Comparison of ENCODE assay signal across 21 mouse cellular contexts in the genomic region with DNA sequence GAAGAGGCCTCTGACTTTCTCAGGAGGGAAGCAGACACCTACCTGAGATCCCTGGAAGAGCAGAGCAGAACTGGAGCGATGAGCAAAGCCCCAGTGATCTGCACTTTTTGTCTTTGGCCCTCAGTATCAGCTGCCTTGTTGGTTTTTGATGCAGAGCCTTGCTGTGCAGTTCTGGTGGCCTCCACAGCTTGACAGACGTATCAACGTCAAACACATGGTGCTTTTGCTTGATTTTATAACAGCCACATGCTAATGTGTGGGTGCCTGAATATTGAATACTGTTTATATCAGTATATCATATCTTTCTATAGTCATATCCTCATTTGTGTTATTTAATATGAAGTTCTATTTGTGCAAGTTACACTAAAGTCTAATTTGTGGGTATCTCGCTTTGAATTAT. TPM values are rescaled to one million over a fixed set of nuclear protein-coding genes. Genes with fewer than 3 reads are reported as not detected.
DNase-seq lines count a peak whose midpoint lies in the region; ATAC-seq lines count a peak whose summit lies in the region.
"Had no signal": no experiment of that assay in that cellular context is flagged by ENCODE, and none has a peak within 500 bp of the region (broad histone marks: within the 10 kb centered on the region; RNA-seq: fewer than 3 reads in every experiment).

No protein-coding gene starts in this region.

- peaks cover 16% of the 10 kb centered on the region; the same call in 1 of the 2 replicates for H3K36me3 ChIP-seq in liver, embryonic 11.5 days (ENCODE audit: control insufficient read depth, insufficient read depth, low read length)
- H3K36me3 ChIP-seq in midbrain, embryonic 11.5 days (ENCODE audit: control insufficient read depth, insufficient read depth, low read length) = peaks cover 5% of the 10 kb centered on the region
- peaks cover 25% of the 10 kb centered on the region for H3K36me3 ChIP-seq in midbrain, embryonic 14.5 days (ENCODE audit: control insufficient read depth, insufficient read depth, low read length)

- DNase-seq in liver, embryonic 11.5 days (ENCODE audit: low spot score) = no peak
- DNase-seq in liver = no peak
- DNase-seq in midbrain, embryonic 11.5 days (ENCODE audit: low spot score, missing footprints) = peak; percentile 26
- no peak for DNase-seq in midbrain, embryonic 14.5 days
- no peak for DNase-seq in B cell, adult 2 months
- no peak for DNase-seq in kidney, postnatal 36 days
- DNase-seq: adrenal gland, postnatal 10 days; adrenal gland, postnatal 36 days; cerebellum, adult 18-20 months; cerebellum, adult 9-10 months; cerebellum, postnatal 14 days; gastrocnemius, postnatal 14 days had no signal

- H3K4me2 ChIP-seq in liver, embryonic 11.5 days = no peak overlapping the region
- H3K4me2 ChIP-seq in midbrain, embryonic 11.5 days = no peak overlapping the region
- no peak overlapping the region for H3K4me2 ChIP-seq in midbrain, embryonic 14.5 days (ENCODE audit: low read length)
- H3K4me2 ChIP-seq: embryonic facial prominence, embryonic 12.5 days; embryonic facial prominence, embryonic 15.5 days; forebrain, embryonic 15.5 days; heart, embryonic 11.5 days; hindbrain, embryonic 12.5 days; hindbrain, embryonic 15.5 days had no signal

- no peak overlapping the region for H3K27ac ChIP-seq in liver, embryonic 11.5 days (ENCODE audit: low read depth, low read length)
- H3K27ac ChIP-seq in midbrain, embryonic 11.5 days (ENCODE audit: low read depth, low read length) = no peak overlapping the region
- no peak overlapping the region for H3K27ac ChIP-seq in midbrain, embryonic 14.5 days (replicated peaks; ENCODE audit: low read depth, low read length)
- H3K27ac ChIP-seq: embryonic facial prominence, embryonic 12.5 days; embryonic facial prominence, embryonic 15.5 days; forebrain, embryonic 15.5 days; hindbrain, embryonic 12.5 days; hindbrain, embryonic 15.5 days had no signal

- H3K9me3 ChIP-seq in liver, embryonic 11.5 days (ENCODE audit: control insufficient read depth, low read length) = no peaks in the 10 kb centered on the region
- H3K9me3 ChIP-seq in midbrain, embryonic 11.5 days (ENCODE audit: control insufficient read depth, low read length) = no peaks in the 10 kb centered on the region
- no peaks in the 10 kb centered on the region for H3K9me3 ChIP-seq in midbrain, embryonic 14.5 days (ENCODE audit: control insufficient read depth, low read length)
- H3K9me3 ChIP-seq: embryonic facial prominence, embryonic 12.5 days; embryonic facial prominence, embryonic 15.5 days; forebrain, embryonic 15.5 days; hindbrain, embryonic 12.5 days; hindbrain, embryonic 15.5 days had no signal

- ATAC-seq in liver, embryonic 11.5 days (replicated peaks; ENCODE audit: low FRiP score) = 0 out of 2 replicates have a peak, but pooled peaks have one; percentile 29
- ATAC-seq in midbrain, embryonic 11.5 days (ENCODE audit: low FRiP score) = no peak
- ATAC-seq in midbrain, embryonic 14.5 days (ENCODE audit: low FRiP score, low TSS enrichment) = no peak
- peak; percentile 40; the same call in 1 of the 2 replicates for ATAC-seq in megakaryocyte-erythroid progenitor cell, adult 5-6 weeks (replicated peaks; ENCODE audit: low FRiP score, low TSS enrichment, poor library complexity, severe bottlenecking)
- ATAC-seq: CD4-positive, CD25-positive, alpha-beta regulatory T cell, adult 4 months; forebrain, embryonic 15.5 days; Patski had no signal

- WGBS in liver, embryonic 11.5 days = 77% methylated on average over 4 of the region's 4 CpGs
- WGBS in midbrain, embryonic 11.5 days = 91% methylated on average over 4 of the region's 4 CpGs
- WGBS in midbrain, embryonic 14.5 days = 84% methylated on average over 4 of the region's 4 CpGs

- no peaks in the 10 kb centered on the region for H3K27me3 ChIP-seq in liver, embryonic 11.5 days (replicated peaks; ENCODE audit: control insufficient read depth, insufficient read depth, low read length)
- H3K27me3 ChIP-seq in midbrain, embryonic 11.5 days (ENCODE audit: control insufficient read depth, insufficient read depth, low read length) = no peaks in the 10 kb centered on the region
- no peaks in the 10 kb centered on the region for H3K27me3 ChIP-seq in midbrain, embryonic 14.5 days (ENCODE audit: control insufficient read depth, insufficient read depth, low read length)
- H3K27me3 ChIP-seq: embryonic facial prominence, embryonic 12.5 days; embryonic facial prominence, embryonic 15.5 days; forebrain, embryonic 15.5 days; hindbrain, embryonic 12.5 days; hindbrain, embryonic 15.5 days; Patski had no signal

- H3K9ac ChIP-seq in liver, embryonic 11.5 days (ENCODE audit: low read depth, low read length) = no peak overlapping the region
- H3K9ac ChIP-seq in midbrain, embryonic 11.5 days (ENCODE audit: low read length) = no peak overlapping the region
- H3K9ac ChIP-seq in midbrain, embryonic 14.5 days (replicated peaks; ENCODE audit: low read length) = no peak overlapping the region
- H3K9ac ChIP-seq: embryonic facial prominence, embryonic 12.5 days; embryonic facial prominence, embryonic 15.5 days; forebrain, embryonic 15.5 days; hindbrain, embryonic 12.5 days; hindbrain, embryonic 15.5 days had no signal

- no peak overlapping the region for H3K4me3 ChIP-seq in liver, embryonic 11.5 days (ENCODE audit: low read depth, low read length)
- H3K4me3 ChIP-seq in midbrain, embryonic 11.5 days (ENCODE audit: low read depth, low read length) = no peak overlapping the region
- no peak overlapping the region for H3K4me3 ChIP-seq in midbrain, embryonic 14.5 days (replicated peaks; ENCODE audit: low read depth, low read length)
- H3K4me3 ChIP-seq: embryonic facial prominence, embryonic 12.5 days; embryonic facial prominence, embryonic 15.5 days; forebrain, embryonic 15.5 days; hindbrain, embryonic 12.5 days; hindbrain, embryonic 15.5 days had no signal

- no peaks in the 10 kb centered on the region; the same call in 1 of the 2 replicates for H3K4me1 ChIP-seq in liver, embryonic 11.5 days (replicated peaks; ENCODE audit: control insufficient read depth, insufficient read depth, low read length)
- no peaks in the 10 kb centered on the region for H3K4me1 ChIP-seq in midbrain, embryonic 11.5 days (ENCODE audit: control insufficient read depth, insufficient read depth, low read length)
- no peaks in the 10 kb centered on the region for H3K4me1 ChIP-seq in midbrain, embryonic 14.5 days (ENCODE audit: control insufficient read depth, insufficient read depth, low read length)
- H3K4me1 ChIP-seq: embryonic facial prominence, embryonic 12.5 days; embryonic facial prominence, embryonic 15.5 days; forebrain, embryonic 15.5 days; hindbrain, embryonic 12.5 days; hindbrain, embryonic 15.5 days had no signal

RNA-seq across cellular contexts. Expression of a gene that starts 19.4 kb away (rescaled TPM):
- polyA plus RNA-seq in liver, embryonic 11.5 days (2014; fragmentation: Nextera tagmentation; extraction: Ambion mirVana) = 54.8 and 60.1 TPM in 2 replicates
- 24.3 and 25.3 TPM in 2 replicates for polyA plus RNA-seq in midbrain, embryonic 11.5 days (2014; fragmentation: Nextera tagmentation; extraction: Ambion mirVana)
- polyA plus RNA-seq in midbrain, embryonic 14.5 days (2014; fragmentation: Nextera tagmentation; extraction: Ambion mirVana) = 24.1 and 25.7 TPM in 2 replicates
- total RNA-seq in megakaryocyte-erythroid progenitor cell, adult 5-6 weeks (2014; fragmentation: Nextera tagmentation) = 57.4 and 67.7 TPM in 2 replicates
- 37.9 and 46.0 TPM in 2 replicates for total RNA-seq in megakaryocyte-erythroid progenitor cell, adult 5-6 weeks (2017)

RNA-seq across cellular contexts. Expression of a gene that starts 19.5 kb away (rescaled TPM):
- polyA plus RNA-seq in liver, embryonic 11.5 days (2014; fragmentation: Nextera tagmentation; extraction: Ambion mirVana) = 50.4 and 52.2 TPM in 2 replicates
- polyA plus RNA-seq in midbrain, embryonic 11.5 days (2014; fragmentation: Nextera tagmentation; extraction: Ambion mirVana) = 79.2 and 83.7 TPM in 2 replicates
- 45.7 and 63.2 TPM in 2 replicates for polyA plus RNA-seq in midbrain, embryonic 14.5 days (2014; fragmentation: Nextera tagmentation; extraction: Ambion mirVana)
- total RNA-seq in megakaryocyte-erythroid progenitor cell, adult 5-6 weeks (2014; fragmentation: Nextera tagmentation) = 60.3 and 69.9 TPM in 2 replicates
- total RNA-seq in megakaryocyte-erythroid progenitor cell, adult 5-6 weeks (2017) = 24.3 and 32.3 TPM in 2 replicates

Comparison
In these comparisons a context has a peak if more than half of its experiments do, and no peak if none do; other contexts are left out.
1. ATAC-seq: peak in liver, embryonic 11.5 days (single experiment) and megakaryocyte-erythroid progenitor cell, adult 5-6 weeks (single experiment); none in midbrain, embryonic 11.5 days (single experiment) and midbrain, embryonic 14.5 days (single experiment).